Mouse (Mus musculus) CD4-positive, CD25-positive, alpha-beta regulatory T cell (primary cell): ENCODE data around the gene Mtus2. TPM values are rescaled to one million over a fixed set of nuclear protein-coding genes. Genes with fewer than 3 reads are reported as not detected.

ENCODE experiments used
- polyA plus RNA-seq: library from polyadenylated mRNA; unstranded; fragments of 100-300 nt; shearing (Covaris generic); gene quantifications from one replicate; pipeline ENCODE4 v1.2.1, GENCODE M21; 2017

Mtus2 gene
- polyA plus RNA-seq = 3.9 TPM

DNA sequence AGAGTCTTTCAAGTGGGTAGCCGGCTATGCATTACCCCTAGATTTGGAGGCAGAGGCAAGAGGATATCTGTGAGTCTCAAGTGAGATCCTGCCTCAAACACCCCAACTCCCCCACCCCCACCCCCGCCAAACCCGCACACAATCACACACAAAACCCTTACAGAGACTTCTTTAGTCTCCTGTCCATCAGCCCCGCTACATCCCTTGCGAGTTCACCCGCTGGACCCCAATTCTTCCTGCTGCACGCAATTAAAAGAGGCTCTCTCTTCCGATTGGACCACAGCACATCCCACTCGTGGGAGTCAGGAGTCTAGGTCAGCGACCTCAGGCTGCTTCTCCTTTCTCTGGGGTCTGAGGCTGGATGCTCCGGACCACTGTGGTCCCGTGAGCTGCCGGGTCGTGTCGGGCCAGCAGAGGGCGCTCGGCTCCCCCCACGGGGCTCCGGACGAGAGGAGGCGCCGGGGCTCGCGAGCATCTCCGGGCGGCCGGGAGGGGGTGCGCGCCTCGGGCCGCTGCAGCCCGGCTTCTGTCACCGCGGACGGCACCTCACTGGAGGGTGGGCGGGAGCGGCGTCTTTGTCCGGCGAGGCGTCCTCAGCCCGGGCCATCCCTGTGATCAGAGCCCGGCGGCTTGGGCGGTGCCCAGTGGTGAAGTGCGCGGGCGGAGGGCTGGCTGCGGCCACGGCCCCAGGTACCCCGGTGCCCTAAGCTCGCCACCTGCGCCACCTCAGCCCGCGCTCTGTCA is at the start of gene Mtus2:
Gene Mtus2, plus strand, starts transcription at position 500 of the 744 bp plus-strand sequence.

Other genes starting within 250 kb of the Mtus2 start
- gene Flt1, start 231.3 kb upstream of the Mtus2 start, polyA plus RNA-seq = 0.18 TPM
- gene Pomp, start 96.9 kb upstream of the Mtus2 start, polyA plus RNA-seq = 365 TPM
- gene Slc46a3, start 62.5 kb upstream of the Mtus2 start, polyA plus RNA-seq = 19.0 TPM